Mouse (Mus musculus) lung, embryonic 14.5 days (tissue): Measurements from ENCODE around the gene Reps2. TPM values are rescaled to one million over a fixed set of nuclear protein-coding genes. Genes with fewer than 3 reads are reported as not detected.

Source experiments
- ATAC-seq: fragments of 200-750 bp; cut with Nextera tagmentation; 2 replicates; pipeline ENCODE4 v1.8.0; 2017; ENCODE audit warnings: mild to moderate bottlenecking, moderate TSS enrichment, moderate library complexity; ENCODE audit not compliant: insufficient read depth
- DNase-seq: peaks from one replicate; pipeline ENCODE4 v3.0.0-alpha.2; 2015
- H3K27ac ChIP-seq: fragments of 300-500 bp; sonication (generic); 2 replicates; pipeline ENCODE4 v1.5.1; 2014; ENCODE audit warnings: low read depth, mild to moderate bottlenecking, moderate library complexity
- H3K27me3 ChIP-seq: fragments of 300-500 bp; sonication (generic); 2 replicates; pipeline ENCODE4 v1.6.1; 2014; ENCODE audit warnings: low read length, control low read depth; ENCODE audit not compliant: insufficient read depth
- H3K36me3 ChIP-seq: fragments of 300-500 bp; sonication (generic); 2 replicates; pipeline ENCODE4 v1.6.1; 2014; ENCODE audit warnings: control low read depth; ENCODE audit not compliant: insufficient read depth
- H3K4me1 ChIP-seq: fragments of 300-500 bp; sonication (generic); 2 replicates; pipeline ENCODE4 v1.6.1; 2014; ENCODE audit warnings: antibody characterized with exemption, control low read depth; ENCODE audit not compliant: insufficient read depth
- H3K4me2 ChIP-seq: fragments of 300-500 bp; sonication (generic); 2 replicates; pipeline ENCODE4 v1.6.1; 2014; ENCODE audit warnings: mild to moderate bottlenecking
- H3K4me3 ChIP-seq: fragments of 300-500 bp; sonication (generic); 2 replicates; pipeline ENCODE4 v1.5.1; 2014; ENCODE audit warnings: low read depth, low read length
- H3K9ac ChIP-seq: fragments of 300-500 bp; sonication (generic); 2 replicates; pipeline ENCODE4 v1.6.1; 2014
- H3K9me3 ChIP-seq: fragments of 300-500 bp; sonication (generic); 2 replicates; pipeline ENCODE4 v1.6.1; 2016; ENCODE audit warnings: low read depth, low read length, control low read depth
- CTCF ChIP-seq: IDR thresholded peaks from 2 replicates; pipeline ENCODE4 v1.5.1; 2016; ENCODE audit warnings: antibody characterized with exemption, low read depth
- WGBS: fragments of 180-500 bp; shearing (Covaris S2); extraction: QIAGEN DNeasy Blood & Tissue Kit; methylation state at CpG from one replicate; pipeline ENCODE4 v1.1.7; 2014; 5-methylcytosine and 5-hydroxymethylcytosine counted together
- polyA plus RNA-seq: library from polyadenylated mRNA; unstranded; fragments of >200 nt; fragmentation: Nextera tagmentation; extraction: Ambion mirVana; gene quantifications from 2 replicates; pipeline ENCODE4 v1.2.1, GENCODE M21; 2014

Gene Reps2
- polyA plus RNA-seq, 1 experiment from 2014 or later: 0.83 TPM

DNA sequence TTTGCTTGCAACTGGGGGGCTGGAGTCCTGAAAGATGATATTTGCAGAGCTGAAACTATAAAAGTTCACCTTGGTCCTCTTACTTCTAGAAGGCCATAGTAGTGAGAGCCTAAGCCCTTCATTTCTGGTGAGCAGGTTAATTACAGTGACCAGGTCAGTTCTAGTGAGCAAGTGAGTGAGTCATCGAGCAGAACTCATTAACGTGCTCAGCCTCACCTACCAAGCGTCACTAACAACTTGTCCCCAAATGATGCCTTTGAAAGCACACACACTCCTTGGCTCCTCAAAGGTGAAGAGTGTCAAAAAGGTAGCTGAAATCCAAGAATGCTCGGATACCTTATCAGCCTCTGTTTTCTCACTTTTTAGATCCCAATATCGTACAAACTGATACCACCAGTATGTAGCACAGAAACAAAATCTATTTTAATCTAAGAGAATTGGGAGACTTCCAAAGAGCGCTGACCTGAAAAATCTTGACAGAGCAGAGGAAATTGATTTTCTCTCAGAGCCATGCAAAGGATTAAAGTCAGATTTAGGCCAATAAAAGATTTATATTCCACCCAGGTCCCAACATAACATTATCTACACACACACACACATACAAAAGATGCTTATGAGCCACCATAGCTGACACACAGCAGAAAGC lies 53.2 kb downstream of the Reps2 start:
- H3K4me2 ChIP-seq: no peak overlapping the region
- no peak overlapping the region for H3K9ac ChIP-seq
- H3K4me3 ChIP-seq: no peak overlapping the region
- H3K36me3 ChIP-seq: no peaks in the 10 kb centered on the region
- TF ChIP-seq CTCF: no peak
- no peak overlapping the region for H3K27ac ChIP-seq
- H3K4me1 ChIP-seq: no peaks in the 10 kb centered on the region
- WGBS: 71% methylated on average over 6 of the region's 6 CpGs
- ATAC-seq (no peak), DNase-seq (no peak)
- H3K9me3 ChIP-seq: no peaks in the 10 kb centered on the region
- H3K27me3 ChIP-seq: no peaks in the 10 kb centered on the region

GRCm38 (mm10) chrX:162589173-162589805 lies 54.2 kb downstream of the Reps2 start:
- H3K4me2 ChIP-seq: no peak overlapping the region
- H3K9ac ChIP-seq: no peak overlapping the region
- no peak overlapping the region for H3K27ac ChIP-seq
- no peaks in the 10 kb centered on the region for H3K9me3 ChIP-seq
- H3K4me1 ChIP-seq: no peaks in the 10 kb centered on the region
- H3K27me3 ChIP-seq: no peaks in the 10 kb centered on the region
- no peaks in the 10 kb centered on the region for H3K36me3 ChIP-seq
- no peak for TF ChIP-seq CTCF
- 83% methylated on average over 3 of the region's 3 CpGs for WGBS
- DNase-seq: no peak
- ATAC-seq: no peak
- no peak overlapping the region for H3K4me3 ChIP-seq

DNA sequence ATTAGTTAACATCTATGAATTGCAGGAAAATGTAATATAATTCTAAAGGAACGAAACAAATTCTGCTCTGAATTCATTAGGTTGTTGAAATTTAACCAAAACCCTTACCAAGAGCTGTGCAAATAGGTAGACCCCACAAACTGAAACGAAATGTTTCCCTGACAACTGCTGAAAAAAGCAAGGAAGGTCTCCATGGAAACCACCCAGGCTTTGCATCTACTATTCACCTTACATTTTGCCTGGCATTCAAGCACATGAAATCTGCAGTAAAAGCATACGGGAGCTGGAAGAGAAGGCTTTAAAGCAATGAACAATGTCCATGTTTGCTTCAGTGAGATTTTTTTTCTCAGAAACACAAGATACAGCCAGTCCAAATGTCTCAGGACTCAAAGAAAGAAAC lies 59.1 kb downstream of the Reps2 start:
- 53% methylated on average over 3 of the region's 3 CpGs for WGBS
- Histone ChIP-seq H3K36me3 (no peaks in the 10 kb centered on the region), H3K9me3 (no peaks in the 10 kb centered on the region), H3K4me1 (no peaks in the 10 kb centered on the region), H3K4me3 (no peak overlapping the region), H3K9ac (no peak overlapping the region), H3K4me2 (no peak overlapping the region), H3K27ac (no peak overlapping the region), H3K27me3 (no peaks in the 10 kb centered on the region)
- ATAC-seq (no peak), DNase-seq (no peak)
- no peak for TF ChIP-seq CTCF

GRCm38 (mm10) chrX:162580521-162580920 lies 62.9 kb downstream of the Reps2 start:
- Histone ChIP-seq H3K4me3 (no peak overlapping the region), H3K27me3 (no peaks in the 10 kb centered on the region), H3K27ac (no peak overlapping the region), H3K9me3 (no peaks in the 10 kb centered on the region), H3K4me1 (no peaks in the 10 kb centered on the region), H3K9ac (no peak overlapping the region), H3K4me2 (no peak overlapping the region), H3K36me3 (no peaks in the 10 kb centered on the region)
- DNase-seq: no peak
- no peak for ATAC-seq
- 74% methylated on average over 3 of the region's 3 CpGs for WGBS
- TF ChIP-seq CTCF: no peak

DNA sequence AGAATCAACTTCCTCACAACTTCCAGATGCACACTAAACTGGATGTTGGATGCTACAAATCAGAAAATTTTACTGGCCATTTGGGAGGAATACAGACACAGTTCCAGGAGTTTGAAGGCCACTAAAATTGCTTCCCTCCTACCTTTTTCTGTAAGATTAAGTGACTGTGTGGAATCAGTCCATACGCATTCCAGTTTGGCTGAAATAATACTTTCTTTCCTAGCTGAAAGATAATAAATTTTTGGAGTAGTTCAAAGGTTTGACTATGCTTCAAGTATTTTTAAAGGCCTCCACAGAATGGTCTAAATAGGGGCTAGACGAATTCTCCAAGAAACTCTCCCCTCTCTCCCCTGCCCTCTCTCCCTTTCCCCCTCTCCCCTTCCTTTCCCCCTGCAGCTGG lies 75.0 kb downstream of the Reps2 start:
- no peaks in the 10 kb centered on the region for H3K27me3 ChIP-seq
- H3K9ac ChIP-seq: no peak overlapping the region
- WGBS: 65% methylated on average over 2 of the region's 2 CpGs
- TF ChIP-seq CTCF: no peak
- H3K36me3 ChIP-seq: no peaks in the 10 kb centered on the region
- ATAC-seq (no peak), DNase-seq (no peak)
- H3K4me2 ChIP-seq: no peak overlapping the region
- no peaks in the 10 kb centered on the region for H3K4me1 ChIP-seq
- H3K9me3 ChIP-seq: no peaks in the 10 kb centered on the region
- H3K4me3 ChIP-seq: no peak overlapping the region
- H3K27ac ChIP-seq: no peak overlapping the region

- H3K27ac ChIP-seq: no peak overlapping the region
- no peak overlapping the region for H3K4me2 ChIP-seq
- no peak for TF ChIP-seq CTCF
- ATAC-seq (no peak), DNase-seq (no peak)
- no peaks in the 10 kb centered on the region for H3K36me3 ChIP-seq
- no peak overlapping the region for H3K4me3 ChIP-seq
- H3K9ac ChIP-seq: no peak overlapping the region
- WGBS: 86% methylated on average over 4 of the region's 4 CpGs
- H3K4me1 ChIP-seq: no peaks in the 10 kb centered on the region
- no peaks in the 10 kb centered on the region for H3K27me3 ChIP-seq
- H3K9me3 ChIP-seq: no peaks in the 10 kb centered on the region
These were observed 77.9 kb downstream of the Reps2 start for GRCm38 (mm10) chrX:162565501-162565900.

DNA sequence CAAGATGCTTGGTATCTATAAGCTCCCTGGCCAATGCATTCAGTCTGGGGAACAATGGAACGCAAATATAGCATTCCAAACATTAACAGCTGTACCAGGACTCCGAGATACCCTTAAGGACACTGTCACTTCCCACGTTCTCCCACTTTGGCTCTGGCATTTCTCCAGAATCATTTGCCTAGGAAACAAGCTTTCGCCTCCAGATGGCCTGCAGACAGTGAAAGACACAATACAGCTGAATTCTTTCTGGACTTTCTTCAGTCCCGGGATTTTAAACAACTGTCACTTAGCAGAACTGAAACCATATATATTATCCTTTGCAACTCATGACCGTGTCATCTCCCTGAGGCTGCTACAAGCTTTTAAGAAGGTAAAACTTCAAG lies 87.0 kb downstream of the Reps2 start:
- ATAC-seq: peak; percentile 85
- H3K36me3 ChIP-seq: no peaks in the 10 kb centered on the region
- no peak overlapping the region for H3K4me2 ChIP-seq
- no peaks in the 10 kb centered on the region for H3K9me3 ChIP-seq
- no peak for TF ChIP-seq CTCF
- DNase-seq: peak; percentile 89
- H3K4me3 ChIP-seq: no peak overlapping the region
- H3K9ac ChIP-seq: no peak overlapping the region
- no peaks in the 10 kb centered on the region for H3K4me1 ChIP-seq
- H3K27me3 ChIP-seq: 0 out of 2 replicates have a peak, but pooled peaks cover 4% of the 10 kb centered on the region
- H3K27ac ChIP-seq: no peak overlapping the region
- WGBS: 35% methylated on average over 6 of the region's 6 CpGs
